Comparison of ENCODE assay signal across 9 mouse cellular contexts in the genomic region with DNA sequence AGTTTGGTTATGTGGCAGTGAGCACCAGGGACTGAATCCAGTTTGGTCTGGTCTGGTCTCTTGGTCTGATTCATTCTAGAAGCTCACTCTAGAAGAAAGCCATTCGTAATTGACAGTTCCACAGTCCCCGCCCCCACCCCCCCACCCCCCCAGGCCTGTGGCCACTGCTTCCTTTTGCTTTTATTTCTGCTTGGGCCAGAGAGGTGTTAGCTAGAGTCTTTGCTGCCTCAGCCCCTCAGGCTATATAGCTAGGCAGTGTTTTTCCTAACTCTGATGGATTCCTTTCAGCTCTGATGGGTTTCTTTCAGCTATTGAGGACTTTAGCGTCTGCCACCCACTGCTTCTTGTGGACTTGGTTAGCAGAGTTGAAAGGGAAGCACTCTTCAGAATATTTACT. TPM values are rescaled to one million over a fixed set of nuclear protein-coding genes. Genes with fewer than 3 reads are reported as not detected.
A peak's percentile ranks its signal among the peaks of the same experiment; 100 is the strongest.
DNase-seq lines count a peak whose midpoint lies in the region; ATAC-seq lines count a peak whose summit lies in the region.
"Had no signal": no experiment of that assay in that cellular context is flagged by ENCODE, and none has a peak within 500 bp of the region (broad histone marks: within the 10 kb centered on the region; RNA-seq: fewer than 3 reads in every experiment).

No protein-coding gene starts in this region.

- H3K4me1 ChIP-seq in intestine, embryonic 14.5 days (replicated peaks; ENCODE audit: control insufficient read depth, insufficient read depth, low read length), result peaks cover 11% of the 10 kb centered on the region
- H3K4me1 ChIP-seq in intestine, embryonic 15.5 days (replicated peaks), result peaks cover 14% of the 10 kb centered on the region
- peaks cover 88% of the 10 kb centered on the region for H3K4me1 ChIP-seq in hindbrain, embryonic 15.5 days (replicated peaks)
- peaks cover 96% of the 10 kb centered on the region for H3K4me1 ChIP-seq in neural tube, embryonic 13.5 days (replicated peaks)

- no peaks in the 10 kb centered on the region for H3K9me3 ChIP-seq in intestine, embryonic 14.5 days (ENCODE audit: control insufficient read depth, low read length)
- H3K9me3 ChIP-seq in intestine, embryonic 15.5 days, result no peaks in the 10 kb centered on the region
- H3K9me3 ChIP-seq in hindbrain, embryonic 15.5 days, result no peaks in the 10 kb centered on the region
- H3K9me3 ChIP-seq in neural tube, embryonic 13.5 days, result no peaks in the 10 kb centered on the region
- H3K9me3 ChIP-seq: G1E had no signal

- no peaks in the 10 kb centered on the region for H3K27me3 ChIP-seq in intestine, embryonic 14.5 days (replicated peaks; ENCODE audit: control insufficient read depth, insufficient read depth, low read length)
- H3K27me3 ChIP-seq in intestine, embryonic 15.5 days (replicated peaks), result no peaks in the 10 kb centered on the region
- no peaks in the 10 kb centered on the region for H3K27me3 ChIP-seq in hindbrain, embryonic 15.5 days
- H3K27me3 ChIP-seq in neural tube, embryonic 13.5 days, result no peaks in the 10 kb centered on the region

- no peak overlapping the region for H3K4me3 ChIP-seq in intestine, embryonic 14.5 days (ENCODE audit: low read depth, low read length)
- H3K4me3 ChIP-seq in intestine, embryonic 15.5 days (replicated peaks), result no peak overlapping the region
- peak overlapping the region; percentile 14; the same call in 1 of the 2 replicates for H3K4me3 ChIP-seq in hindbrain, embryonic 15.5 days
- H3K4me3 ChIP-seq in neural tube, embryonic 13.5 days, result peak overlapping the region; percentile 18; the same call in 1 of the 2 replicates

- no peaks in the 10 kb centered on the region for H3K36me3 ChIP-seq in intestine, embryonic 14.5 days (ENCODE audit: control insufficient read depth, insufficient read depth, low read length)
- H3K36me3 ChIP-seq in intestine, embryonic 15.5 days, result no peaks in the 10 kb centered on the region
- H3K36me3 ChIP-seq in hindbrain, embryonic 15.5 days, result no peaks in the 10 kb centered on the region
- H3K36me3 ChIP-seq in neural tube, embryonic 13.5 days, result no peaks in the 10 kb centered on the region

- 35% methylated on average over 3 of the region's 3 CpGs for WGBS in intestine, embryonic 14.5 days
- 34% methylated on average over 3 of the region's 3 CpGs for WGBS in intestine, embryonic 15.5 days
- WGBS in hindbrain, embryonic 15.5 days, result 6% methylated on average over 3 of the region's 3 CpGs
- 5% methylated on average over 3 of the region's 3 CpGs for WGBS in neural tube, embryonic 13.5 days

- ATAC-seq in intestine, embryonic 14.5 days (replicated peaks; ENCODE audit: low FRiP score, low TSS enrichment, low read depth), result 0 out of 2 replicates have a peak, but pooled peaks have one; percentile 20
- ATAC-seq in intestine, embryonic 15.5 days, result no peak
- 0 out of 2 replicates have a peak, but pooled peaks have one; percentile 4 for ATAC-seq in hindbrain, embryonic 15.5 days (ENCODE audit: low FRiP score, low read depth)
- ATAC-seq in neural tube, embryonic 13.5 days (ENCODE audit: low read depth), result no peak

- no peak for DNase-seq in intestine, embryonic 14.5 days (ENCODE audit: low spot score)
- peak; percentile 57 for DNase-seq in embryo, embryonic 10 days (ENCODE audit: low spot score)
- DNase-seq in c-Kit-positive CD71-positive TER-119-positive erythroid progenitor cells, embryonic 14.5 days (ENCODE audit: low spot score), result no peak
- DNase-seq in lung, adult 18-20 months, result no peak
- DNase-seq in kidney, postnatal 14 days, result no peak

- no peak overlapping the region for H3K9ac ChIP-seq in intestine, embryonic 14.5 days (ENCODE audit: low read length)
- no peak overlapping the region for H3K9ac ChIP-seq in intestine, embryonic 15.5 days
- H3K9ac ChIP-seq in hindbrain, embryonic 15.5 days, result peak overlapping the region; percentile 23; the same call in 1 of the 2 replicates
- peak overlapping the region; percentile 72 for H3K9ac ChIP-seq in neural tube, embryonic 13.5 days

- H3K27ac ChIP-seq in intestine, embryonic 14.5 days (ENCODE audit: low read depth), result no peak overlapping the region
- no peak overlapping the region for H3K27ac ChIP-seq in intestine, embryonic 15.5 days
- H3K27ac ChIP-seq in hindbrain, embryonic 15.5 days (replicated peaks), result peak overlapping the region; percentile 85
- H3K27ac ChIP-seq in neural tube, embryonic 13.5 days (replicated peaks), result peak overlapping the region; percentile 97

- H3K4me2 ChIP-seq in intestine, embryonic 14.5 days (ENCODE audit: low read length), result no peak overlapping the region
- no peak overlapping the region for H3K4me2 ChIP-seq in intestine, embryonic 15.5 days (replicated peaks)
- H3K4me2 ChIP-seq in hindbrain, embryonic 15.5 days, result peak overlapping the region; percentile 49
- H3K4me2 ChIP-seq in neural tube, embryonic 13.5 days, result peak overlapping the region; percentile 52

RNA-seq across cellular contexts. Expression of a gene that starts 7.0 kb away (rescaled TPM):
- 14.8 and 16.9 TPM in 2 replicates for polyA plus RNA-seq in intestine, embryonic 14.5 days (2014; fragmentation: Nextera tagmentation; extraction: Ambion mirVana)
- polyA plus RNA-seq in intestine, embryonic 15.5 days (2015; fragmentation: Nextera tagmentation; extraction: Ambion mirVana), result 11.1 and 12.0 TPM in 2 replicates
- 24.0 and 31.0 TPM in 2 replicates for polyA plus RNA-seq in hindbrain, embryonic 15.5 days (2015; fragmentation: Nextera tagmentation; extraction: Ambion mirVana)
- polyA plus RNA-seq in neural tube, embryonic 13.5 days (2015; fragmentation: Nextera tagmentation; extraction: Ambion mirVana), result 38.5 and 41.9 TPM in 2 replicates

Comparison
In these comparisons a context has a peak if more than half of its experiments do, and no peak if none do; other contexts are left out.
1. ATAC-seq: peak in intestine, embryonic 14.5 days (single experiment) and hindbrain, embryonic 15.5 days (single experiment); none in intestine, embryonic 15.5 days (single experiment) and neural tube, embryonic 13.5 days (single experiment).
2. H3K27ac ChIP-seq: peak in hindbrain, embryonic 15.5 days (single experiment) and neural tube, embryonic 13.5 days (single experiment); none in intestine, embryonic 14.5 days (single experiment) and intestine, embryonic 15.5 days (single experiment).
3. H3K4me2 ChIP-seq: peak in hindbrain, embryonic 15.5 days (single experiment) and neural tube, embryonic 13.5 days (single experiment); none in intestine, embryonic 14.5 days (single experiment) and intestine, embryonic 15.5 days (single experiment).
4. H3K4me3 ChIP-seq: peak in hindbrain, embryonic 15.5 days (single experiment) and neural tube, embryonic 13.5 days (single experiment); none in intestine, embryonic 14.5 days (single experiment) and intestine, embryonic 15.5 days (single experiment).
5. H3K9ac ChIP-seq: peak in hindbrain, embryonic 15.5 days (single experiment) and neural tube, embryonic 13.5 days (single experiment); none in intestine, embryonic 14.5 days (single experiment) and intestine, embryonic 15.5 days (single experiment).